Mouse (Mus musculus): ENCODE measurements around the gene Hspb6.
A peak's percentile ranks its signal among the peaks of the same experiment; 100 is the strongest.

Gene Hspb6

DNA sequence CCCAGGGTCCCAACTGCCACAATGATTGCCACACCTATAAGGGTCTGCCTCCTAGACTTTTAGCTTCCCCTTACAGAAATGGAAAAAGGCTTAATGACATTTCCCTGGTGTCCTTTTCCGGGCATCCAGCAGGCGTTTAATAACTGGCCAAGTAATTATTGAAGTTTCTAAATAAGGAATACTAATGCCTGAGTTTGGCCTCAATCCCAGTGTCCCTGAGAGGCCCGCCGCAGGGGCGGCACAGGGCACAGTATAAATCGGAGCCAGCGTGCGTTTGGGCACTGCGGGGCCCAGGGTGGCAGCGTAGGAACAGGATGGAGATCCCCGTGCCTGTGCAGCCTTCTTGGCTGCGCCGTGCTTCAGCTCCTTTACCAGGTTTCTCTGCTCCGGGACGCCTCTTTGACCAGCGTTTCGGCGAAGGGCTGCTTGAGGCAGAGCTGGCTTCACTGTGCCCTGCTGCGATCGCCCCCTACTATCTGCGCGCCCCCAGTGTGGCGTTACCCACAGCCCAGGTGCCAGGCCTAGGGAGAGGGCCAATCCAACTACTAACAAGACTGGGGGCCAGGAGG, 1.1 kb downstream of the Hspb6 start:
- peak; percentile 34 for DNase-seq (ENCODE audit: low read depth, low spot score)

DNA sequence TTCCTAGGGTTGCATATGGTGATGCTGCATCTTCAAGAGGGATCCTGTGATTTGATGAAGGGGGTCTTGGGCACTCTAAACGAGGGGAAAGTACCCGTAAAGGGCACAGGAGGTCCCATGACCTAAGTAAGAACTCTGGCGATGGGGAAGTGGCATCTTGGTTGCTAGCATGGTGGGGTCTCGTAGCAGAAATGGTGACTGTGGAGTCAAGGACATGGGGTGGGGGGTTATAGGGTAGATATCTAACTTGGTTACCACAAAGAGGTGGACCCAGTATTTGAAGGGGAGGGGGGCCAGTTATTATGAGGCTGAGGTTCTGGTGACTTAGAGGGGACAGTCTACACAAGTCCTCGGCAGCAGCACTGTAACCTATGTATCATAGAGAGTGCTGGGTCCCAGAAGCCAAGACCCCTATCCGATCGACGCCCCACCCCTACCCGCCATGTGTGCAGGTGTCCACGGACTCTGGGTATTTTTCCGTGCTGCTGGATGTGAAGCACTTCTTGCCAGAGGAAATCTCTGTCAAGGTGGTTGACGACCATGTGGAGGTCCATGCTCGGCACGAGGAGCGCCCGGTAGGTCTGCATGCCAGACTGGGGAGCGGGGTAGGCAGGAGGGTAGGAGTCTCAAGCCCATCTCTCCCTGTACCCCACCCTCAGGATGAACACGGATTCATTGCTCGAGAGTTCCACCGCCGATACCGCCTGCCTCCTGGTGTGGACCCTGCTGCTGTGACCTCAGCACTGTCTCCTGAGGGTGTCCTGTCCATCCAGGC, 2.0 kb downstream of the Hspb6 start:
- DNase-seq (ENCODE audit: low read depth, low spot score): no peak

DNA sequence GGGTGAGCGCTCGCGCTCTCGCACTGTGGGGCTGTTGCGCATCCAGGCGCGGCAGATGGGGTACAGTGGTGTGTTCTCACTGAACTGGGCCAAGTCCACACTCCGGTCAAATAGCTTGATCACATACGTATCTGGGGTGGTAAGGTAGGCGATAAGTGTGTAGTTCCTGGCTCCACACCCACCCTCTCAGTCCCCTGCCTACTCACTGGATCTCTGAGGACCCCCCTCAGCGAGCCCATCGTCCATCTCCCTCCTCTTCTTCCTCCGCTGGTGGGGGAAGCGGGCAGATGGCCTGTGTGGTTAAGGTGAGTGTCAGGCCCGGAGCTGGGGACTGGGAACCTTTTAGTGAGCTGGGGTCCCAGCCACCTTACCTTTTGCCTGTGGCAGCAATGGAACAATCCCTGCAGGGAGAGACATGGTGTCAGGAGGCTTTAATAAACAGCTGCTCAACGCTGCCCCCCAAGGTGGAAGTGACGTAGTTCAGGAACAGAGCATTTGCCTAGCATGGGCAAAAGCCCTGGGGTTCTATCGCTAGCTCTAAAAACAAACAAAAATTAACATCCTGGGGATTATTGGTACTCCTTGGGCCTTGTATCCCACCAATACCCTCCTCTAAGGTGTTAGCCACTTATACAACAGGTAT, 5.0 kb downstream of the Hspb6 start:
- no peak for DNase-seq (ENCODE audit: low read depth, low spot score)

DNA sequence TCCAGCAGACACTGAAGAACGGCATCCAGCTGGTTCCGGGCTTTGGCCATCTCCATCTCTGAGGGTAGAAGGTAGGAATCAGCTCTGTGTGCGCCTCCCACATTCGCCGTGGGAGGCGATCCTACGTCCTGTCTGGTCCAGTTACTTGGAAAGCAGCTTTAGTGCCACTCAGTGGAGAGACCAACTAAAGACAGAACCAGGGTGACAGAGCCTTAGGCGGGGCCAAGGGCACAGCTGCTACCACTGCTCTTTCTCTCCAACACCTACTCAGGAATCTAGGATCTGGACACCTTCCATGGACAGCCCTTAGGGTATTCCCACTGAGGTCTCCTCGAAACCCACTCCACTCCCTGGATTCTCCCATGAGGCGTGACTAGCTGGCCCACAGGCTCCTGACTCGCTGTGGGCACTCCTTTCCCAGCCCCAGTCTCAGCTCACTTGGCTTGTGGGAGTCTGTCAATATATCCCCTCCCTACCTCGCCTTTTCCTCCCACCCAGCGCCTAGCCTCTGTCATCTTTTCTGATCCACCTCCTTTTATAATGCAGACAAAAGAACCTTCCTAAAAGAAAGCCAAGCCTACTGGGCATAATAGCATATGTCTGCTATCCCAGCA, 6.0 kb downstream of the Hspb6 start:
- no peak for DNase-seq (ENCODE audit: low read depth, low spot score)

DNA sequence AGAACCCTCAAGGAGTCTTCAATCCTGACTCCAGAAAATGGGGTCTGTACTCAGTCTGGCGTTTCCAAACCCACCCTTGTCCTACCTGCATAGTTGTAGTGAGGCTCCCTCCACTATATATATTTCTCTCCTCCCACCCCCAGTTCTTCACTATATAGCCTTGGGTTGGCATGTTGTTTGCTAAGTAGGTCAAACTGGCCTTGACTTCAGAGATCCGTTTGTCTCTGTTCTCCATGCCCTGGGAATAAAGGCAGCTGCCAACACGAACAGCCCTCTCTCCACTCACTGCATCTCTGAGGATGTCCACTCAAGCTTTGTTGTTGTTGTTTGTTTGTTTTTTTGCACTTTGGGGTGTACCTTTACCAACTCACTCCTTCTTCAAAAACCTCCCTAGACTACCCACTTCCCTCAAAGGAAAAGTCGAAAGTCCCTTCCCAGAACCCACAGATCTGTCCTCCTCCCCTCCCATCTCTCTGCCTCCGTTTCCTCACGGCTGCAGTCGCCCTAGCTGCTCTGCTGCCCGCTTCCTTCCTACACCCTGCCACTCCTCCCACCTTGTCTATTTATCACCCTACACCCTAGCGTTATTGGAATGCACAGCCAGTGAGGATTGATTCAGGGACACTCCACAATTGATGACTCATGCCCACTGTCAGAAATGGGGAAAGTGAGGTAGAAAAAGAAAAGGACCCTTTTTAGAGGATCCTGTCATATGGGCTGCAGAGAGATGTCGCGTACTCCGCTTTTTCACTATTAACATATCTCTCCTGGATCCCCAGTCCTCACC, 6.9 kb downstream of the Hspb6 start:
- no peak for DNase-seq (ENCODE audit: low read depth, low spot score)

DNA sequence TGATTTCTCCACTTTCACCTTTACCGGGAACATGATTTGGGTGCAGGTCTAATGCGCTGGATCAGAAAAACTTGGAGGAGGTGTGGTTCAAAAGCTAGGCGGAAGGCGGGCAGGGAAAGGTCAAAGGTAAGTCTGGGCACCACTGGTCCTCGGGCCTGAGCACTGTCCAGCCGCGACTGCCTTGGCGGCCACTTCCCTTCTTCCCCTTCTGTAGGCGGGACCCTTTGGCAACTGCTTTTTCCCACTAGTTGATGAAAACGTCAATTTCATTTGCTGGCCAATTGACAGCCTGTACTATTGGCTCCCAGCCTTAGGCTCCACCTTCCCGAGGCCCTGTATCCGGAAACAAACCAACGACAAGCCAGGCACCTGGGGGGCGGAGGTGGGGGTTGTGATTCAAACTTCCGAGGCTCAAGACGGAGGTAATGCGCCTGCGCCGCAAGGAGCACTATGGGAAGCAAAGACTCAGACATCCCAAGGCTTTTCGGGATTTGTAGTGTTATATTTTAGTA, 7.5 kb downstream of the Hspb6 start, which contains the start of gene Lin37:
Gene Lin37 (minus strand): TSS at position 396 of the 512 bp plus-strand sequence.
- DNase-seq (ENCODE audit: low read depth, low spot score): peak; percentile 93

DNA sequence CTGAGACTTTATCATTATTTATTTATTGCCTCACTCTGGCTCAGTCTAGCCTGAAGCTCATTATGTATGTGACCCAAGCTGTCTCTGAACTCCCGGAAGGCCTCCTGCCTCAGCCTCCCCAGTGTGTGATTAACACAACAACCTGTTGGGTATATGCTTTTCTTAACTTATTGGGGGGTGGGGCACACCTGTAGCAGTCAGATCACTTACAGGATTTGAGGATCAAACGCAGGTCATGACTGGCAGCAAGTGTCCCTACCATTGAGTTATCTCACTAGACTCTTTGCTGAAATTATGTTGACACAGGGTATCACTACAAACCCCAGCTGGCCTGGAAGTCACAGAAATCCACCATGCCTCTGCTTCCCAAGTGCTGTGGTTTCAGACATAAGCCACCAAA, 8.3 kb downstream of the Hspb6 start:
- no peak for DNase-seq (ENCODE audit: low read depth, low spot score)

DNA sequence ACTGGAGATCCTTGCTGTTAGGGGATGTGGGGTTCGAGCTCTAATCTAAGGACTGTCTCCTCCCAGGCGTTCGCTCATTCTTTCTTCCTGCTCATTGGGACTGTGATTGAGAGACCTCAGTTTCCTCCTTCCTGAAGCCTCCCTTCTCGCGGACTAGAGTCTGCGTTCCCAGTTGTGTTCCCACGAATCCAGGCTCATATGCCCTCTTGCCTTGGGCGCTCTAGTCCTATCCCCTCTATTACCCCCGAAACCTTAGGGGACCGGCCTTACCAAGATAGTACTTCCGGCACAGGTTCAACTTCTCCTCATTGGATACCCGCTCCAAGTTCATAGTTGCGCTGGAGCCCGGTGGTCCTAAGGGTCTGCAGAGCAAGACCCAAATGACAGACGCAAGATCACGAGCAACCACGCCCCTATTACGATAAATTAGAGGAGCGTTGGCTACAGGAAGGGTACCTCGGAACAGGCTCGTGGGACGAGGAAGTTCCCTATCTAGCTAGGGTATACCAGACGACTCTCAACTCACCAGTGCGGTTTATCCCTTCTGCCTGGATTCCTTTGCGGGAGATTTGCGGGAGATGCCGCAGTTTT, 10.6 kb downstream of the Hspb6 start:
- DNase-seq (ENCODE audit: low read depth, low spot score): no peak

DNA sequence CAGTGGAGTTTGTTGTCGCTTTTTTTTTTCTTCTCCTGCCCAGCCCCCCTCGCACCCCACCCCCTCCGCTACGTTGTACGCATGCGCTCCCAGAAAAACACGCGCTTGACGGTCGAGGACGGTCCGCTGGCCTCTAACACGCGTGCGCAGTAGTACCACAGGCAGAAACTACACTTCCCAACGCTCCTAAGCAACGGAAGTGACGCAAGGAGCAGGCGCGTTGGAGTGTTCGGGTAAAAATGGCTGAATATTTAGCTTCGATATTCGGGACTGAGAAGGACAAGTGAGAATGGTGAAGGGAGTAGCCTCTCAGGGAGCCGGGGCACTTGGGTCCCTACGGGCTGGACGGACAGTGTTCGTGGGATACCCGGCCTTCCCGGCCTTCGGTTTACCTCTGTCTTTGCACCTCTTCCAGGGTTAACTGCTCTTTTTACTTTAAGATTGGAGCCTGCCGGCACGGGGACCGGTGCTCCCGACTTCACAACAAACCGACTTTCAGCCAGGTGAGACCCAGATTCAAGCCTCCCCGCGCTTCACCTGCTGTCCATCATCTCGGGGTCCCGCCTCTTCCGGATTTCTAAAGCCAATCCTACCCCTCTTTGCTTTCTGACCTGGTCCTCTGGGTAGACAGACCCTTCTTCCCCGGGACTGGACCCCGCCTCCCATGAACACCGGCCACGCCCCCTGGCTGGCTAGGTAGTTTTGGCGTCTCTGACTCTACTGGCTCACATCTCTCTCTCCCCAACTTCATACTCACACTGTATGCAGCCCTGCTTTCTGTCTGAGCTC, 11.3 kb downstream of the Hspb6 start, which contains the start of the genes U2af1l4, Gm49396 and Psenen:
Gene U2af1l4 (plus strand): TSS at position 185 of the 789 bp plus-strand sequence.
Gene Gm49396 (plus strand): TSS at position 228 of the 789 bp plus-strand sequence.
Gene Psenen (minus strand): TSS at position 511 of the 789 bp plus-strand sequence.
- DNase-seq (ENCODE audit: low read depth, low spot score): peak; percentile 98

DNA sequence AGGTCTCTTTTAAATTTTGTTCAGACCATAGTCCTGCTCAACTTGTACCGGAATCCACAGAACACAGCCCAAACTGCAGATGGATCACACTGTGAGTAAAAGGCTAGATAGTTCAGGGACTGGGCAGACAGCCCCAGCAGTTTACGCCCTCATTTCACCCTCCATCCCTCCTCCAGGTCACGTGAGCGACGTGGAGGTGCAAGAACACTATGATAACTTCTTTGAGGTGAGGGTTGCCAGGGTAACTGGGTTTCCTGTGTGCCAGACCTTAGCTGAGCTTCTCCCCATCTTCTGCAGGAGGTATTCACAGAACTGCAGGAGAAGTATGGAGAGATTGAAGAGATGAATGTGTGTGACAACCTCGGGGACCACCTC, 11.9 kb downstream of the Hspb6 start:
- DNase-seq (ENCODE audit: low read depth, low spot score): peak; percentile 89

DNA sequence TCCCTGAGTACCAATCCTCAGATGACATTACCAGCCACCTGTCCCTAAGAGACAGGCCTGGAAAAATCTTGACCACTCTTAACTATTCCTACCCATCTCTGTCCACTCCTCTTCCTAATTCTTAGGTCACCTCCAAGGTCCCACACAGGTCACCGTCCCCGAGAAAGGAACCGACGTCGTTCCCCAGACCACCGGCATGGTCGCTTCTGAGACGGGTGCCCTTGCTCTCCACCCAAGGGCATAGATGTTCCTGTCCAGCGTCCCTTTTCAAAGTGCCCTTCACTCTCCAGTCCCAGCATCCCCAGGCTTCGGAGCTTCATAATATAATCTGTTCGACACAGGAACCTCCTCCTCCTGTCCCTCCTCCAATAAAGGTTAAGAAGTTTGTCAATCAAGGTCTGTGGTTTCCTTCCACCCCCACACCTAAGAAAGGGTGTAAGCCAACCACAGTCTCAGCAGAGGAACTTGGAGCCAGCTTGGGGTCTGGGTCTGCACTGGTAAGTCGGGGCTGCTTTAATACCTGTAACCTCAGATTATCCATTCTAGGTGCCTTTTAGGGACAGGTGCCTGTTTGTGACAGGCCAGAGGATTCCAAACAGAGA, 13.1 kb downstream of the Hspb6 start, which contains the start of gene Igflr1:
Gene Igflr1 (plus strand): TSS at position 458 of the 602 bp plus-strand sequence.
- DNase-seq (ENCODE audit: low read depth, low spot score): peak; percentile 69

DNA sequence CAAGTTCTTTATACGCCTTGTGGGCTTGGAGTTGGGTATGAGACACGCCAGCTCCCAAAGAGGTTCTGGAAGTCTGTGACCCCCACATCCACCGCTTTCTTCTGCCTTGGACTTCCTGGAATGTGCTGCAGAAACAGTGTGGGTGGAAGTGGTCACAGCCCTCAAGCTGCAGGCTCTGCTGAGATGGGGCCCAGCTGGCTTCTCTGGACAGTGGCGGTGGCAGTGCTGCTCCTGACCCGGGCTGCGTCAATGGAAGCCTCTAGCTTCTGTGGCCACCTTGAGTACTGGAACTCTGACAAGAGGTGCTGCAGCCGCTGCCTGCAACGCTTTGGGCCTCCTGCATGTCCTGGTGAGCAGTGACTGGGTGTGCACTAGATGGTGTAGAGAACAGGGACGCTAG, 14.1 kb downstream of the Hspb6 start:
- DNase-seq (ENCODE audit: low read depth, low spot score): no peak

DNA sequence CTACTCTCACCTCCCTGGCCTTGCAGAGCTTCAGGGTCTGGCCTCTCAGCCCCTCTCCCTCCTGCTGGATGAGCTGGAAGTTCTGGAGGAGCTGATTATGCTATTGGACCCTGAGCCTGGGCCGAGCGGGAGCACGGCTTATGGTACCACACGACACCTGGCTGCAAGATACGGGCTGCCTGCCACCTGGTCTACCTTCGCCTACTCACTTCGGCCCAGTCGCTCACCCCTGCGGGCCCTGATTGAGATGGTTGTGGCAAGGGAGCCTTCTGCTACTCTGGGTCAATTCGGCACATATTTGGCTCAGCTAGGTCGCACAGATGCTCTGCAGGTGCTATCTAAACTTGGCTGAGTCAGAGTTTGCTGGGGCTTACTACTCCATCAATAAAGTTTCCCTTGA, 15.6 kb downstream of the Hspb6 start:
- DNase-seq (ENCODE audit: low read depth, low spot score): no peak

DNA sequence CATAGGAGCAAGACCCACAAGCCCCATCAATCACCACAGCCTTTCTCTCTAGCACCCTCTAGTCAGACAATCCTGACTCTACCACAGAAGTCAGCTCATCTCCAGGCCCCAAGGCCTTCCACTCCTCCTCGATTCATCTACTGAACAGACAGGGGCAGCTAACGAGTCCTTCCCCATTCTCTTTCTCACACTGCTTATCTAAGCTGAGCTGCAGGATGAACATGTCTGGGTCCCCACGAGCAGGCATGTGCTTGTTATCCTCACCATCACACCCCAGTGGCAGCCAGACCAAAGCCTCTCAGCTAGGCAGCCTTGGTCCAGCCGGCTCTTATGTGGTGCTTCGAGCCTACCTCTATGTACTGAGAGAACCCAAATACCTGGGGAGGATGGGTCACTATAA, 20.4 kb downstream of the Hspb6 start:
- DNase-seq (ENCODE audit: low read depth, low spot score): no peak

DNA sequence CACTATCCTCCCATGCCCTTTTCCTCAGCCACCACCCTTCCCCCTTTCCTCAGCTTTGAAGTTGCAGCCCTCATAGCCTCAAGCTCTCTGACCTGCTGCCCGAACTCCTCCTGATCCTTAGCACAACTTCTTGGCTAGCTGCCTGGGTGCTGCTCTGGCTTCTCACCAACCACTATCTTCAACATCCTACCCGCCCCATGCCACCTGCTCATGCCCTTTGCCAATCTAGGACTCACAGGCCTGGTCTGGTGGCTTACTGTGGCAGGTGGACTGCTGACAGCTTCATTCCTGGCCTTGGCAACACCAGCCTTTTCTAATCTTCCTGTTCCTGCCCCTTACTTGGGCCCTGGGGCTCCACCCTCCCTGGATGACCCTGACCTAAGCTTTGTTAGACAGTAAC, 21.0 kb downstream of the Hspb6 start:
- no peak for DNase-seq (ENCODE audit: low read depth, low spot score)

DNA sequence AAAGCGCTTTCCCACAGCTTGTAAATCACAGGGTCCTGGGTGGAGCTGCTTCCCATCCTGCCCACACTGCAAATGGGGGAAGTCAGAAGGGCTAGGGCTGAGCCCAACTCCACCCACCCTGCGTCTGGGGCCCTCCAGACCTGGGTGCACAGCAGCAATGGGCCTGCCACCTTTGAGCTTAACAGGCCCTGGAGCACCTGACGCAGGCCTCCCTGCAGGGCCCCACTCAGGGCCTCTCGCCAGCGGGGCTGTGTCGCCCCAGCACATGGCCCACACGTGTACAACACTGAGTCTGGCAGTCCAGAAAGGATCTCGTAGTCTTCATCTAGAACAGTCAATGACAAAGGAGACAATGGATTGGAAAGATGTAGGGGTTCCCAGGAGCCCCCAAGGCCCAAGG, 28.0 kb downstream of the Hspb6 start:
- no peak for DNase-seq (ENCODE audit: low read depth, low spot score)

DNA sequence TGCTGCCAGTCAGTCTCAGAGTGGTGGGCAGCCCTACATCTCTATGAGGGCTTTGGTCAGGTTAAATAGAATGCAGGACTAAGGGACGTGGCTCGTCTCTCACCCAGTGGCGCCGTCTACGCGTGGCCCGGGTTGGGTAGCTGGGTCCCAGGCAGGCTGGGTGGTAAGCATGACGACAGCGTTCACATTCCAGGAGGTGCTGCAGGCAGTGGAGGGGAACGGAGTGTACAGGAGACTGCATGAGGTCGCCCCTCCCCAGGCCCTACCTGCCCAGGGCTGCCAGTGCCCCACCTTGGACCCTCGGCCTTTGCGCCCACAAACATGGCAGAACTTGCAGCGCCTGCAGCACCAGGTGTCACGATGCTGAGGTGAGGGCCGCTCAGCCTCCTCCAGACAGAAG, 29.6 kb downstream of the Hspb6 start:
- no peak for DNase-seq (ENCODE audit: low read depth, low spot score)

DNA sequence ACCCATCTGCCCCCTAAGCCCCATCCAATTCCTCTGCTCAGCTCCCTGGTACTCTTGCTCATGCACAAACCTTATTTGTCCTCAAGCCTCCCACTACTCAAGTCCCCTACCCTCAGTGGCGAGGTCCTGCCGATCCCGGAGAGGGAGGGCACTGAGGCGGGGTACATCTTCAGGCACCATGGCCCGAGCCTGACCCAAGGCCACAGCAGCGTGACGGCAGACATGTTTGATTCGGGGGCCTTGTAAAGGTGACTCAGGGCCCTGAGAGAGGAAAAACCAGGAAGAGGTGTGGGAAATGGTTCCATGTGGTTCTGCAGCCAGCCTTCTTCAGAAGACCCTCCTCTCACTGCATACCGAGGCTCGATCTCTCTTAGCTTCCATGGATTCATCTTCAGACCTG, 32.4 kb downstream of the Hspb6 start:
- DNase-seq (ENCODE audit: low read depth, low spot score): no peak

DNA sequence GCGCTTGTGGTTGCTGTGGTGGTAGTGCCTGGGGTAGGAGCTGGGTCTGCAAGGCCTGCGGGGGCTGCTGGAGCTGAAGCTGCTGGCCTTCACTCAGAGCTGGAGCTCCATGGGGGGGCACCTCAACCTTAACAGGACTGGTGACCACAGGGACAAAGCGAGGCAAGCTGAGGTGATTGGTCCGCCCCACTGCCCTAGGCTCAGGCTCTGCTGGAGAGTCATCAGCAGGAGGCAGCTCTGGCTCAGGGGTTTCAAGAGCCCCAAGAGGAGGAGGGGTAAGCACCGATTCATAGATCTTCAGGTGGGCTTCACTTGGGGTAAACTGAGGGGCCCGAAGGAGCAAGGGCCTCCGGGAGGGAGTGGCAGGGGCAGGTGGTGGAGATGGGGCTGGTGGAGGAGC, 33.2 kb downstream of the Hspb6 start:
- DNase-seq (ENCODE audit: low read depth, low spot score): no peak

Data from CD4-positive helper T cell, adult 2 months (primary cell).